Mouse (Mus musculus) neural tube, embryonic 13.5 days (tissue): Measurements from ENCODE around the gene Trdn. TPM values are rescaled to one million over a fixed set of nuclear protein-coding genes. Genes with fewer than 3 reads are reported as not detected.

Source experiments
- polyA plus RNA-seq: library from polyadenylated mRNA; unstranded; fragments of >200 nt; fragmentation: Nextera tagmentation; extraction: Ambion mirVana; gene quantifications from 2 replicates; pipeline ENCODE4 v1.2.1, GENCODE M21; 2015

Gene Trdn
- polyA plus RNA-seq, 1 experiment from 2014 or later = 0.29 TPM

Other genes with a start within 250 kb of the Trdn start
- gene Nkain2, start 190.1 kb upstream of the Trdn start, polyA plus RNA-seq = 10.6 and 11.2 TPM in 2 replicates